Mouse (Mus musculus): ENCODE data around the gene Rhcg. TPM values are rescaled to one million over a fixed set of nuclear protein-coding genes. Genes with fewer than 3 reads are reported as not detected.
A peak's percentile ranks its signal among the peaks of the same experiment; 100 is the strongest.

The Rhcg gene
- polyA plus RNA-seq, 1 experiment from 2014 or later, result 0.97 TPM

DNA sequence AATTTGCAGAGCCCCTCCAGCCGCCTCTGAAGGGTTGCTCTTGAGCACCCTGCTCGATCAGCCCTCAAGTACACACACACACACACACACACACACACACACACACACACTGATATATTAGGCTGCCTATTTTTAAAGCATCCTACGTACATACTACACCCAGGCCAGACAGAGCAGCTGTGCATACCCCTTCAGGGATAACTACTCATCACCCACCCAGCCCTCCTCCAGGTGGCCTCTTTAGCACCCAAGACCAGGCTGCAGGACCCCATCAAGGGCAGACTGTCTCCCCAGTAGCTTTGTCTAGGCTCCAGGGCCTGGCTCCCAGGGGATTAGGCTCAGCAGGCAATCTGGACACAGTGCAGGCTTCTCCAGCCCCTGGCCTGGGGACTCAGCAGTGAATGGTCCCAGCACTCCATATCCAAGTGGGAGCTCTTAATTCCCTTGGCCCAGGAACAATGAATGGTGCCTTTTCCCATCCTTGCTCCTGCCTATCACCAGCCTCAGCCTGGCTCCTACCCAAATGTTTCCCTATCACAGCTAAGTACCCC, 26.8 kb downstream of the Rhcg start:
- H3K9ac ChIP-seq (ENCODE audit: low read length), result no peak overlapping the region; the same call in 1 of the 2 replicates
- H3K27ac ChIP-seq (ENCODE audit: low read depth, low read length), result no peak overlapping the region
- H3K4me2 ChIP-seq (ENCODE audit: low read depth), result no peak overlapping the region
- no peak for ATAC-seq (ENCODE audit: insufficient read depth, low FRiP score, low TSS enrichment)
- peaks cover 57% of the 10 kb centered on the region for H3K27me3 ChIP-seq (ENCODE audit: control insufficient read depth, insufficient read depth, low read length)
- no peak for DNase-seq (ENCODE audit: low spot score)
- no peaks in the 10 kb centered on the region for H3K9me3 ChIP-seq (ENCODE audit: control insufficient read depth, low read length)
- H3K36me3 ChIP-seq (ENCODE audit: control insufficient read depth, insufficient read depth, low read length), result no peaks in the 10 kb centered on the region
- H3K4me3 ChIP-seq (ENCODE audit: low read depth, low read length), result no peak overlapping the region
- peaks cover 12% of the 10 kb centered on the region for H3K4me1 ChIP-seq (ENCODE audit: control insufficient read depth, insufficient read depth, low read length)
- WGBS, result 8% methylated on average over 3 of the region's 3 CpGs

- Histone ChIP-seq H3K9me3 (ENCODE audit: control insufficient read depth, low read length) (no peaks in the 10 kb centered on the region), H3K4me3 (ENCODE audit: low read depth, low read length) (no peak overlapping the region), H3K36me3 (ENCODE audit: control insufficient read depth, insufficient read depth, low read length) (no peaks in the 10 kb centered on the region), H3K4me2 (ENCODE audit: low read depth) (no peak overlapping the region), H3K4me1 (ENCODE audit: control insufficient read depth, insufficient read depth, low read length) (peaks cover 12% of the 10 kb centered on the region), H3K27me3 (ENCODE audit: control insufficient read depth, insufficient read depth, low read length) (peaks cover 57% of the 10 kb centered on the region), H3K27ac (ENCODE audit: low read depth, low read length) (no peak overlapping the region), H3K9ac (ENCODE audit: low read length) (no peak overlapping the region)
- ATAC-seq (ENCODE audit: insufficient read depth, low FRiP score, low TSS enrichment), result no peak
- WGBS, result 7% methylated on average over 9 of the region's 9 CpGs
- no peak for DNase-seq (ENCODE audit: low spot score)
Observed at GRCm38 (mm10) chr7:79589763-79590559, 27.5 kb downstream of the Rhcg start.

DNA sequence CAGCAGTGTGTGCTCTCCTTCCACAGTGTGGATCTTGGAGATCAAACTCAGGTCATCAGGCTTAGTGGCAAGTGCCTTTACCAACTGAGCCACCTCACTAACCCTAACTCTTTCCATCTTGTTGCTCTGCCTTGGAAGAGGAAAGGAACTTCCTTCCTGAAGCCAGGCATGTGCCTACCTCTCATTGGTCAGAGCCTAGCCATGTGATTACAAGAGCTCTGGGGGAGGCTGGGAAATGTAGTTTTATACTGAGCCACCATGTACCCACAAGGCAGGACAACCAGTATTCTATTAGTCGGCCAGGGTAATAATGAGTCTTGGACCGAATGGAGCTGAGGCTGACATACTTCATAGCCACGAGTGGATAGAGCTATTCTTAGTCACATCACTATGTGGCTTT, 29.2 kb downstream of the Rhcg start:
- WGBS, result 80% methylated on average over 3 of the region's 3 CpGs
- peaks cover 12% of the 10 kb centered on the region for H3K4me1 ChIP-seq (ENCODE audit: control insufficient read depth, insufficient read depth, low read length)
- H3K27ac ChIP-seq (ENCODE audit: low read depth, low read length), result no peak overlapping the region
- no peak overlapping the region for H3K9ac ChIP-seq (ENCODE audit: low read length)
- peaks cover 42% of the 10 kb centered on the region for H3K27me3 ChIP-seq (ENCODE audit: control insufficient read depth, insufficient read depth, low read length)
- no peak overlapping the region for H3K4me3 ChIP-seq (ENCODE audit: low read depth, low read length)
- no peaks in the 10 kb centered on the region for H3K36me3 ChIP-seq (ENCODE audit: control insufficient read depth, insufficient read depth, low read length)
- DNase-seq (ENCODE audit: low spot score), result no peak
- no peak overlapping the region for H3K4me2 ChIP-seq (ENCODE audit: low read depth)
- ATAC-seq (ENCODE audit: insufficient read depth, low FRiP score, low TSS enrichment), result no peak
- H3K9me3 ChIP-seq (ENCODE audit: control insufficient read depth, low read length), result no peaks in the 10 kb centered on the region

DNA sequence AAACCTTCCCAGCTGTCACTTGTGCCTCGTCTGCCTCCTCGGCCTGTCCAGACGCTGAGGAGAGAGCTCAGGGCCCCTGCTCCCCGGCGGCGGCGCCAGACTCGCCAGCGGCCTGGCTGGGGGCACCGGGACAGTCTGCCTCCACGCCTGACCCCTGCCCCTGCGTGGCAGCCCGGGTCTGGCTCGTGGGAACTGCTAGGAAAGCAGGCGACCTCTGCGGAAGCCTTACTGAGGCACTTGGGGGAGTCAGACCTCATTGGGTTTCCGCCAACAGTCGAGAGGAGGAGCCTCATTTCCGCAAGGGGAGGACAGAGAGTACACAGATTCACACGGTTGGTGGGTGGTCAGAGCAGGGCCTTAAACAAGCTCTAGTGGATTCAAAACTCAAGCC, 38.6 kb downstream of the Rhcg start:
- ATAC-seq (ENCODE audit: insufficient read depth, low FRiP score, low TSS enrichment) (peak; percentile 66), DNase-seq (ENCODE audit: low spot score) (peak; percentile 71)
- H3K36me3 ChIP-seq (ENCODE audit: control insufficient read depth, insufficient read depth, low read length), result no peaks in the 10 kb centered on the region
- peak overlapping the region; percentile 87 for H3K27ac ChIP-seq (ENCODE audit: low read depth, low read length)
- peaks cover 18% of the 10 kb centered on the region for H3K4me1 ChIP-seq (ENCODE audit: control insufficient read depth, insufficient read depth, low read length)
- WGBS, result 0% methylated on average over 20 of the region's 20 CpGs
- no peaks in the 10 kb centered on the region for H3K9me3 ChIP-seq (ENCODE audit: control insufficient read depth, low read length)
- peak overlapping the region; percentile 64 for H3K9ac ChIP-seq (ENCODE audit: low read length)
- no peak overlapping the region; the same call in 1 of the 2 replicates for H3K4me3 ChIP-seq (ENCODE audit: low read depth, low read length)
- H3K27me3 ChIP-seq (ENCODE audit: control insufficient read depth, insufficient read depth, low read length), result peaks cover 4% of the 10 kb centered on the region; the same call in 1 of the 2 replicates
- peak overlapping the region; percentile 44 for H3K4me2 ChIP-seq (ENCODE audit: low read depth)

GRCm38 (mm10) chr7:79577931-79578850, 39.3 kb downstream of the Rhcg start:
- Histone ChIP-seq H3K4me1 (ENCODE audit: control insufficient read depth, insufficient read depth, low read length) (peaks cover 18% of the 10 kb centered on the region), H3K4me3 (ENCODE audit: low read depth, low read length) (no peak overlapping the region; the same call in 1 of the 2 replicates), H3K27me3 (ENCODE audit: control insufficient read depth, insufficient read depth, low read length) (peaks cover 4% of the 10 kb centered on the region; the same call in 1 of the 2 replicates), H3K27ac (ENCODE audit: low read depth, low read length) (peak overlapping the region; percentile 87), H3K36me3 (ENCODE audit: control insufficient read depth, insufficient read depth, low read length) (no peaks in the 10 kb centered on the region), H3K9me3 (ENCODE audit: control insufficient read depth, low read length) (no peaks in the 10 kb centered on the region), H3K4me2 (ENCODE audit: low read depth) (peak overlapping the region; percentile 44), H3K9ac (ENCODE audit: low read length) (peak overlapping the region; percentile 64)
- WGBS, result under 1% methylated on average over 22 of the region's 25 CpGs
- DNase-seq (ENCODE audit: low spot score), result peak; percentile 51
- peak; percentile 44 for ATAC-seq (ENCODE audit: insufficient read depth, low FRiP score, low TSS enrichment)

- Histone ChIP-seq H3K27ac (ENCODE audit: low read depth, low read length) (peak overlapping the region; percentile 87), H3K4me1 (ENCODE audit: control insufficient read depth, insufficient read depth, low read length) (peaks cover 19% of the 10 kb centered on the region), H3K36me3 (ENCODE audit: control insufficient read depth, insufficient read depth, low read length) (no peaks in the 10 kb centered on the region), H3K9me3 (ENCODE audit: control insufficient read depth, low read length) (no peaks in the 10 kb centered on the region), H3K4me2 (ENCODE audit: low read depth) (peak overlapping the region; percentile 44), H3K27me3 (ENCODE audit: control insufficient read depth, insufficient read depth, low read length) (no peaks in the 10 kb centered on the region; the same call in 1 of the 2 replicates), H3K9ac (ENCODE audit: low read length) (no peak overlapping the region), H3K4me3 (ENCODE audit: low read depth, low read length) (no peak overlapping the region)
- ATAC-seq (ENCODE audit: insufficient read depth, low FRiP score, low TSS enrichment) (peak; percentile 46), DNase-seq (ENCODE audit: low spot score) (peak; percentile 64)
- WGBS, result 7% methylated on average over 12 of the region's 12 CpGs
Observed at GRCm38 (mm10) chr7:79577096-79577874, 40.2 kb downstream of the Rhcg start.

DNA sequence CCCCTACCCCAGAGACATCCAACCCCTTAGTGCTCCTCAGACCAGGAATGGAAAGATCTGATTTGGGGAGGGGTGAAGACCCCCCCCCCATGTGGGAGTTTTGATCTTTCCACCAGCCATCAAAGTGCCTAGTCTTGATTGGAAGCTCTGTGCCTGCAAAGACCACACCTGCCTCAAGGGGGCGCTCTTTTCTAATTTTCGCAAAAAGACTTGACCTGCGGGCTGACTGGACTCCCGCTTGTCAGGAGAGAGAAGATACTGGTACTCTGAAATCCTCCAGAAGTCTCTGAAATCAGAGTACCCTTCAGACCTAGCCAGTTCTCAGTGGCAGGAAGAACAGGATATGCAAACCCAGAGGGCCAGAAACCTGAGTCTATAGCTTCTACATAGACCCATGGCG, 40.8 kb downstream of the Rhcg start:
- Histone ChIP-seq H3K27me3 (ENCODE audit: control insufficient read depth, insufficient read depth, low read length) (no peaks in the 10 kb centered on the region; the same call in 1 of the 2 replicates), H3K36me3 (ENCODE audit: control insufficient read depth, insufficient read depth, low read length) (no peaks in the 10 kb centered on the region), H3K4me2 (ENCODE audit: low read depth) (no peak overlapping the region), H3K4me1 (ENCODE audit: control insufficient read depth, insufficient read depth, low read length) (peaks cover 23% of the 10 kb centered on the region), H3K9ac (ENCODE audit: low read length) (no peak overlapping the region), H3K4me3 (ENCODE audit: low read depth, low read length) (no peak overlapping the region), H3K27ac (ENCODE audit: low read depth, low read length) (no peak overlapping the region), H3K9me3 (ENCODE audit: control insufficient read depth, low read length) (no peaks in the 10 kb centered on the region)
- ATAC-seq (ENCODE audit: insufficient read depth, low FRiP score, low TSS enrichment), result no peak
- WGBS, result 5% methylated on average over 5 of the region's 5 CpGs
- DNase-seq (ENCODE audit: low spot score), result peak; percentile 77
